Mouse (Mus musculus) lung, postnatal 36 days (tissue): Measurements from ENCODE around the gene Actr1b.
"Not testable (repeated sequence)": the region's sequence is repeated elsewhere in the genome, so short reads cannot be mapped to it uniquely, and the experiment has no call there.

Source experiments
- DNase-seq: peaks from one replicate; pipeline ENCODE4 v3.0.0; 2022; ENCODE audit warnings: mixed read lengths

The Actr1b gene

DNA sequence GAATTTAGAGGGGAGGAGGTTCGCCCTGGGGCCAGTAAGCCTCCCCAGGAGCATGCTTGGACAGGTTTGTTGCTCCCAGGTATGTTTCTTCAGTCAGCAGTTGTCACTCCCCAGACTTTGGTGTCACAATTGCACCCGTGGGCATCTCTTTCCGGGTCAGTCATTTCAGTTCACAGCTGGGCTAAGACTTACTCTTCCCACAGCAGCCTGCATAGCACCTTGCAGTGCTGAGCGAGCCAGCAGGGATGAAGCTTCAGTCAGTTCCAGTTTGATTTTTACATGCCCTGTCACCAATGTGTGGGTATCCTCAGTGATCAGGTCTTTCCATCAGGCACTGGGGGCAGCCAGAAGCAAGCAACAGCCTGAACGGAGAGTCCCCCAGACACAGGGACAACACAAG, 17.2 kb downstream of the Actr1b start:
- DNase-seq, result no peak

DNA sequence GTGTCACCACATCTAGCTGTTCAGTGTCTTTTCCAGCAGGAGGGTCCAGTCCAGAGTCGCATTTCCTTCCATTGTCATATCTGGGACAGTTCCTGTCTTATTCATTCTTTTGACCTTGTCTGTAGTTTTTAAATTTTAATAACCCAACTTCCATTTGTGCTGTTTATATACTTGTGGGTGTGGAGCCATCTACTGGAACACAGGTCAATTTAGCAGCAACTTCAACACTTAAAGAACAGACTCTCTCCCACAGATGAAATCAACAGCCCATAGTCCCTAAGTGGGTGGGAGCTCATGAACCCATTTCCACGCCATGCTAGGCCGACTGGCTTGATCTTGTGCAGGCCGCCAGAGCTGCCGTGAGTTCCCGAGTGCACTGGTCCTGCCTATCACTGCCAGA, 17.8 kb downstream of the Actr1b start:
- DNase-seq, result no peak

- no peak for DNase-seq
Measured at GRCm38 (mm10) chr1:36694871-36695270, 19.4 kb downstream of the Actr1b start.

- DNase-seq, result peak; percentile 98
Measured at GRCm38 (mm10) chr1:36691271-36692155, 22.7 kb downstream of the Actr1b start, which contains the start of gene Cox5b. TSS of gene Cox5b (plus strand) at chr1:36691449.

GRCm38 (mm10) chr1:36690671-36691235, 23.5 kb downstream of the Actr1b start:
- no peak for DNase-seq

- peak; percentile 91 for DNase-seq
Measured at GRCm38 (mm10) chr1:36683810-36684467, 30.3 kb downstream of the Actr1b start.

DNA sequence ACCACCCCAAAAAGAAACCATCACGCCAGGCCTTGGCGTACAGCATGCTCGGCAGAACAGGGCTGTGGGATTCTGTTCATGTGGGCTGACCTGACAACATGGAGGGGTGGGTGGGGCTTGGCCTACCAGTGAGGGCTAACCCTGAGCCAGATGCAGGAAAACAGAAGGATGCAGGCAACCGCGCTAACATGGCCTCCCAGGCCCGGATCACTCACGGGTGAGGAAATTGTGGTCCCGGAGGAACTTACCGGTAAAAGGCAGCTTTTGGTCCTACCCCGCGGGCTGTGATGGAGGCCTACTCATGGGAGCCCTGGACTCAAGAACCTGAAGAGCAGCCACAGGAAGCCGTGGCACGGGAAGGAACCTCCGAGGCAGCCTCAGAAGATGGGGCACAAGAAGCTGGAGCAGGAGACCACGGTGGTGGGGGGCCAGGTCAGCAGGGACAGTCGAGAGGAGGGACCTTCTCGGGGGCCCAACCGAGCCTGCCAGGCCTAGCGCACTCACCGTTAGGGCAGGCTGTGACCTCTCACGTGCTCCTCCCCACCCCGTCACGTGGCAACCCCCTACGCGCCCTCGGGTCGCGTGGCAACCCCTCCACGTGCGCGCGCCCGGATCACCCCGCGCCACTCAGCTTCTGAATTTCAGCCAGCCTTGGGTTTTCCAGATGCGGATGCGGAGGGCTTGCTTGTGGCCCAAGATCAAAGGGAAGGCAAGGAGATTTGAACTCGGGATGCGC, 31.4 kb downstream of the Actr1b start, which contains the start of gene Fam178b:
Gene Fam178b, minus strand, starts transcription at position 564 of the 736 bp plus-strand sequence.
- DNase-seq, result no peak

- no peak for DNase-seq
Measured at GRCm38 (mm10) chr1:36680893-36681292, 33.3 kb downstream of the Actr1b start.

- DNase-seq, result no peak
Measured at GRCm38 (mm10) chr1:36674936-36675335, 39.3 kb downstream of the Actr1b start.

- DNase-seq, result no peak
Measured at GRCm38 (mm10) chr1:36672648-36673350, 41.4 kb downstream of the Actr1b start.

- DNase-seq, result no peak
Measured at GRCm38 (mm10) chr1:36671260-36671659, 43.0 kb downstream of the Actr1b start.

DNA sequence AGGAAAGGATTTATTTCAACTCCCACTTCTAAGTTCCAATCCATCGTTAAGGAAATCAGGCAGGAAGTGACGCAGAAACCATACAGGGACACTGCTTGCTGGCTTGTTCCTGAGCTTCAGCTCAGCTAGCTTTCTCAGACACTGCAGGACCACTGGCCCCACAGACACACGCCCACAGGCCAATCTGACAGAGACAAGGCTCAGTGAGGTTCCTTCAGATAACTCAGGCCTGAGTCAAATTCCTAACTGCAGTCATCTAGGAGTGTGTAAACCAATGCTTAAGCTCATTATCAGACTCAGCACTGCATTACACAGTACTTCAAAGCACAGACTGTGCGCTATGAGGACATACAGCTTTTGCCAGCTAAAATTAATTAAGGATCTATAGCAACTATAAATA, 44.0 kb downstream of the Actr1b start:
- no peak for DNase-seq

DNA sequence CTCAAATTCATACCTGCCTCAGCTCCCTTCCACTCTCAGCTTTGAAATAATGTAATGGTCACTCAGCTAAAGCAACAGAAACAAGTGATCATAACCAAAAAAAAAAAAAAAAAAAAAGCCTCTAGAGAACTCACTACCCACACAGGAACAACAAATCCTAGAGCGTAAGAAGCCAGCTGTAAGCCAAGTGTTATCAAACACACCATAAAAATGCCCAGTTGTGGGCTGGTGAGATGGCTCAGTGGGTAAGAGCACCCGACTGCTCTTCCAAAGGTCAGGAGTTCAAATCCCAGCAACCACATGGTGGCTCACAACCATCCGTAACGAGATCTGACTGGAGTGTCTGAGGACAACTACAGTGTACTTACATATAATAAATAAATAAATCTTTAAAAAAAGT, 46.2 kb downstream of the Actr1b start:
- DNase-seq, result not testable (repeated sequence)

GRCm38 (mm10) chr1:36665934-36666333, 48.3 kb downstream of the Actr1b start:
- no peak for DNase-seq

- no peak for DNase-seq
Measured at GRCm38 (mm10) chr1:36665165-36665723, 49.0 kb downstream of the Actr1b start.

DNA sequence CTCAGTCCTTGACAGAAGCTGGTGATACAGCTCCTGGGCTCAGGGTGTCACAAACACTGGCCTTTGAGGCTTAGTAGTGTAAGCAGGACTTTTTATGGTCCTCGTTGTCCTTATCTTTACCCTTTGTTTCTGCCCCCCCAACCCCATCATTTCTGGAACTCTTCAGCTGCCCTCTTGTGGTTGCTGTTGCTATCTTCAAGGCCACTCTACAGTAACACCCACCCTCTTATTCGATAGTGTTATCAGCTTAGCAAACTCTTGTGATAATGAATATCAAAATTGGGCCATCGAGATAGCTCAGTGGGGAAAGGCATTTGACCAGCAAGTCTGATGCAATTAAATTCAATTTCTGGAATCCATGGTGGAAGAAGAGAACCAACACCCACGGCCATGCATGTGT, 49.8 kb downstream of the Actr1b start:
- peak; percentile 55 for DNase-seq

- DNase-seq, result no peak
Measured at GRCm38 (mm10) chr1:36658621-36659399, 55.4 kb downstream of the Actr1b start.

GRCm38 (mm10) chr1:36657658-36658415, 56.4 kb downstream of the Actr1b start:
- DNase-seq, result no peak

DNA sequence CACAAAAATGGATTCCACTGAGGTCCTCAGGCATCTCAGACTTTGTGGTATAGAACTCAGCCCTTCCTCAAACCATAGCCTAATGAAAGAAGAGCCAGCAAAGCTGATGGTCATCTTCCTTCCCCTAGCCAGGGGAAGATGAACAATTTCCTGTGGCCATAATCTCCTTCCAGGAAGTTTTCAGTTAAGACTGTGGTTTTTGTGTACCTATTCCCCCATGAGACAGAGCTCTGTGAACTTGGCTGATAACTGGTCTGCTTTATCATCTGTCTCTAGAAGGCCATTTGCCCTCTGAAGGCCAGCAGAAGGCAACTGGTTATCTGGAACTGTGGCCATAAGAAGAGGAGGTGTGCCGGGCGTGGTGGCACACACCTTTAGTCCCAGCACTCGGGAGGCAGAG, 58.0 kb downstream of the Actr1b start:
- no peak for DNase-seq

DNA sequence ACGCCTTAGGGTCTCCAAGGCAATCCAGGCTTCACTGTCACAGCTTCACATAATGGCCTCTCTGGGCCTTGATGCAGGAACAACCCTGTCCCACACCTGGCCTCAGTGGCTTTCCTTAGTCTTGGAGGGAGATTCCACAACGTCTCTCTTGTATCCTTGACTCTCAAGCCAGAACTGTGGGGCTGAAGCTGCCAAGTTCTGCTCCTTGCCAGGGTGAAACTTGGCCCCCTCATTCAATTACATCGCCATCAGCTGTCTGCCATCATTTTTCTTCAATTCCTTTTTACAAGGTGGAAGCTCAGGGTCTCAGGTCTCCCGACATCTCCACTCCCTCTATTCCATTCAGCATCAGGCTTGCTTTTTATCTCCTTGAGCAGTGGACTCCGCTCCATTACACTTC, 59.2 kb downstream of the Actr1b start:
- no peak for DNase-seq
